Mouse (Mus musculus): ENCODE measurements around the gene Sox14. TPM values are rescaled to one million over a fixed set of nuclear protein-coding genes. Genes with fewer than 3 reads are reported as not detected.

Gene Sox14
- not detected in 3 replicates for total RNA-seq (2017)

DNA sequence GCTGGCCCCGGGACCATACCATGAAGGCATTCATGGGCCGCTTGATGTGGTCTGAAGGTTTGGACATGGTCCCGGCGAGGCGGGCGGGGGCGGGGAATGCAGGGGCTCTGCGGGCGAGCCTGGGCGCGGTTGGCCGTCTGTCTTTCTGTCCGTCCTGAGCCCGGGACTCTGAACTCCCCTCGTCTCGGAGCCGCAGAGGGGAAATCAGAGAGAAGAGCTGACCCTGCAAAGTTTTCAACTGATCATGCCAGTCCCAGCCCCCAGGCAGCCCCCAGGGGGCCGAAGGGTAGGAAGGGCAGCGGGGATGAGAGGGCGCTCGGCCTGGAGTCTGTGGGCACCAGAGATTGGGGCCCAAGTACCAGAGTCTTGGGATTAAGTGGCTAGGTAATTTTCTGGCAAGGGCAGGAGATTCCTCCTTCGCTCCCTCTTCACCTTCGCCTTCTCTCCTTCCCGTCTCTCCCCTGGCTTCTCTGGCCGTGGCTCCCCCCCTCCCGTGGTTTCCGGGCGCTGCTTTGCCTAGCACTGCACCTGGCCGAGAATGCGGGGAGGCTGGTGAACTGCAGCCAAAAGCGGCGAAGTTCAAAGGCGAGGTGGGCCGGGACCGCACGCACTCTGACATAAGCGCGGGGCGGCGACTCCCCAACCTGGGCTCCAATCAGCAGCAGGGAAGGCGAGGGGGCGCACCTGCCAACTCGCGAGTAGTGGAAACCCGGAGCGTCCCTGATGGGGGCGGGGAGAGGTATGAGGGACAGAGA, at the start of gene Sox14:
Gene Sox14 (minus strand): TSS at position 553 of the 755 bp plus-strand sequence.
- no peak for ATAC-seq (replicated peaks; ENCODE audit: insufficient number of reproducible peaks, low FRiP score, low TSS enrichment, poor library complexity, severe bottlenecking)

DNA sequence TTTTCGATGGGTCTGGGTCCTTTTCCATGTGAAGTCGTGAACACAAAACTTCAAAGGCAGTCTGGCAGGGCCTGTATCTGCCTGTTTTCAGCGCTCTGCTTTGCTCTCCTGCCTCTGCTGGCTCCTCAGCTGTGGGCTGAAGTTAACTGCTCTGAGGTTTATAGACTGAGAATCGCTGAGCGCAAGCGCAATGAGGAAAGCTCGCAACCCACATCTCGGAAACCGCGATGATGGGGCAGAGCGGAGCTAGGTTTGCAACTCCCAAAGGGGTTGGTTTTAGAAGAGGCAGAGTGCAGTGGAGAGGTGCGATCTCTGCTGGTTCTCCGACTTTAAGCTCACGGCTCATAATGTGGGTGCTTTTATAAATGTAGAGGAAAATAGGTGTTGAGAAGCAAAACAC, 3.3 kb upstream of the Sox14 start:
- no peak for ATAC-seq (replicated peaks; ENCODE audit: insufficient number of reproducible peaks, low FRiP score, low TSS enrichment, poor library complexity, severe bottlenecking)

DNA sequence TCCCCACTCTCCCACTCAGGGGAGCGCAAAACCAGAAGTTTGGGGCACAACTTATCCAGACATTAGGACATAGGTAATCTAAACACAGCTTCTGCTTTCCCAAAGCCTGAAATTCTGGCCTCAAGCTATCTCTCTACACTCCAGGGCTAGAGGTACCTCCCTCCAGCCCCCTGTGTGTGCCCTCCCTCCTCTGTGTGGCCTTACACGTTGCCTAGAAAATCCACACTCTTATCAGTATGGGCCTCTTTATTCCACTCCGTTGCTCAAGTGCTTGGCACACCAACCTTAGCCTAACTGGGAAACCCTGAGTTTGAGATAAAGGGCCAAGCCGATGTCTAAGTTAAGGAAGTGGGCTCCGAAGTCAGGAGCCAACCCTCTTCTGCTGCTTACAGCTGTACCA, 2.6 kb upstream of the Sox14 start:
- ATAC-seq (replicated peaks; ENCODE audit: insufficient number of reproducible peaks, low FRiP score, low TSS enrichment, poor library complexity, severe bottlenecking) = no peak

DNA sequence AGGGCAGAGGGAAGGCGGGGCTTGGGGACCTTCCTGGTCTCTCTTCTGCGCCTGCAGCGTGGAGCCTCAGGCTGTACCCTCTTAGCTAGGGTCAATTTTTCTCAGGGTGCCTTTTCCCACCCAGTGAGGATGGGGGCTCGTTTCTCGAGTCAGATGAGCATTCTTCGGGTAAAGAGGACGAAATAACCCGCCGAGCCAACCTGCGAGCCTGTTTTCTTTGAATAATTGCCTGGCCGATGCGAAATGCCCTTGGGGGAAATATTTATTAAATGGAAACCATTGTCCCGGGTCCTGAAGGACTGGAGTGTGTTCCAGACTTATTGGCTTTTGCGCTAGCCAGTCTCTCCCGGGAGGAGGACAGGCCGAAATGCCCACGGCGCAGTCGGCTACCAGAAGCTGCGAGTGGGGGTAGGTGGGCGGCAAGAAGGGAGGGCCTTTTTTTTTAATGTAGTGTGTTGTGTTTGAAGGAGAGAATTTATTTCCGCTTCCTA, 1.1 kb upstream of the Sox14 start:
- ATAC-seq (replicated peaks; ENCODE audit: insufficient number of reproducible peaks, low FRiP score, low TSS enrichment, poor library complexity, severe bottlenecking) = no peak

DNA sequence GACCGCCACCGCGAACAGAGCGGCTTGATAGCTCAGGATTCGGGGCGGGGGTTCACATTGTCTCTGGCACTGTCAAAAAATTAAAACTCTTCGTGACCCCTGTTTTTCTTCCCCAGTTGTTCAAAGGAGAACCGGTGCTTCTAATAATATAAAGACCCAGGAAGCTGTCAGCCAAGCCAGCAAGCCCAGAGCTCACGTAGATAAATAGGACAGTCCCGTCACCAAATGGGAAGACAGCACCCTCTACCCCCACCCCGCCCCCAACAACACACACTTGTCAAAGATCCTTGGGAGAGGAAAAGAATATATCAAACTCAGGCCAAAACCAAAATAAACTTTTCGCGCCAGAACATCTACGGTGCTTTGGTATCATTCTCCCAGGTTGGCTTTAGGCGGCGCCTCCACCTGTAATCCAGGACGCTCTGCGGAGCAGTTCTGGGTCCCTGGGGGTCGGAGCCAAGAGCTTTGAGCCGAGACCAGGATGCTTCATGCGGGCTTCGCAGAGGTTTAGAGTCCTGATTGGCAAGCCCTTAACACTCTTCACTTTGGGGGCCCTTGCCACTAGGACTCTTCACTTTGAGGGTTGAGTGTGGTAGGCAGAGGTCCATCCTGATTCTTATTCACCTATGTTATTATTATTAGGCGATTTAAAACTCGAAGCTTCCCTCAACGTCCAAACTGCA, 544 bp upstream of the Sox14 start:
- no peak for ATAC-seq (replicated peaks; ENCODE audit: insufficient number of reproducible peaks, low FRiP score, low TSS enrichment, poor library complexity, severe bottlenecking)

DNA sequence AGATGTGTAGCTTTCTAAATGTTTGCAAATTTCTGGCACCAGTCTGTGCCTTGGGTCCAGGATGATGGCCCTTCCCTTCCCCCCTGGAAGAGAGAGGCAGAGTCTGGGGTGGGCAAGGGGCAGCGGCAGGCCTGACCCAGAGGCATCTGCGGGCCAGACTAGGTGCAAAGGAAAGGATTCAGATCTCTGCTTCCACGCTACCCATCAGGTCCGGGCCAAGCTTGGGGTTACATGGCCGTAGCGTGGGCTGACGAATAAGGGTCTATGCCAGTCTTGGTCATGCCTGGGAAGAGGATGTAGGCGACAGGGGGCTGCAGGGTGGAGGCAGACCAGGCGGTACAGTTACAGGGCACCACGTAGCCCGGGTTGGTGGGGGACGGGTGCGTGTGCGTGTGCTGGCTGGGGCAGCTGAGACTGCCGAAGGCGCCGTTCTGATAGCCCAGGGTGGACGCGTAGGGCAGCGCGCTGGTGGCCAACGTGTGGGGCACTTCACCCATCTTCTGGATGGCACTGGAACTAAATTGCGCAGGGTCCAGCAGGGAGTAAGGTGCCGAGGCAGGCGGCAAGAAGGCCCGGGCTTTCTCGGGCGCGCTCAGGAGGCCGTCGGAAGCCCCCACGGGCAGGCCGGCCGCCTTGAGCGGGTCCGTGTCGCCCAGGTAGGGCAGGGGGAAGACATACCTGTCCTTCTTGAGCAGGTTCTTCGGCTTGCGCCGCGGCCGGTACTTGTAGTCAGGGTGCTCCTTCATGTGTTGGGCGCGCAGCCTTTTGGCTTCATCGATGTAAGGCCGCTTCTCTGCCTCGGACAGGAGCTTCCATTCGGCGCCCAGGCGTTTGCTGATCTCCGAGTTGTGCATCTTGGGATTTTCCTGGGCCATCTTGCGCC, 994 bp downstream of the Sox14 start:
- ATAC-seq (replicated peaks; ENCODE audit: insufficient number of reproducible peaks, low FRiP score, low TSS enrichment, poor library complexity, severe bottlenecking) = no peak

DNA sequence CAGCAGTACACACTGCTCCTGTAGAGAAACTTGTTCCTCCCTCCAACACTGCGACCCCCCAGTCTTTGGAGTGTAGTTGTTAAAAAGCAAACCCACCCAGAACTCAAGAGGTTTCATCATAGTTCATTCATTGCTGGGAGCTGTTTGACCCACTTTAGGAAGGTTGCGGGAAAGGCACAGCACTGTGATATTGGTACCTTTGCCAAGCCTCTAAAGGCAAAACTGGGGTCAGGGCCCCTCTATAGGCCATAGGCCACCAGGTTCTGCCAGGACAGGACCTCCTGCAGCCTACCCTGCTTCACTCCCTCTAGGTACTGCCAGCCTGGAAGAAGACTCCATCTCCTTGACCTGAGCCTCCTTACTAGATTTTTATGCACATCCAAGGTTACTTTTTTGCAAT, 2.2 kb downstream of the Sox14 start:
- no peak for ATAC-seq (replicated peaks; ENCODE audit: insufficient number of reproducible peaks, low FRiP score, low TSS enrichment, poor library complexity, severe bottlenecking)

DNA sequence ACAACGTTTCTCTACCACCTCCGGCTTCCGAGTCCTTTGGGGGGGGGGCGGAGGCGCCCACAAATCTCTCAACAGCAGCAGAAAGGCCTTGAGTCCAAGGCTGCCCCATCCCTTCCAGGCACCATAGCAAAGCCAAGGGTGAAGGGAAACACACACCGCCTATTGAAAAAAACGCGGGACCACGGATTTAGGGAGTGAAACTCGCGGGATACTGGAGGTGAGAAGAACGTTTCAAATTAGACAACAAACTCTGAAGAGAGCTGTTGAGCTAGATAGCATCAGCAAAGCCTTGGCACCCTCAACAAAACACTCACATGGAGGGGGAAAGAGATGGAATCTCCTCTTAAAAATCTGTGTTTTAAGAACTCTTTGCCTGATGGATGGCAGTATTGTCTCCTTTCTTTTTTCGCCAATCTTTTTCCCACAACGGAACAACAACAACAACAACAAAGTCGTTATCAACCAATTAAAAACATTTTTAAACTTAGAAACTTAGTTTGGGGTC, 2.8 kb downstream of the Sox14 start:
- ATAC-seq (replicated peaks; ENCODE audit: insufficient number of reproducible peaks, low FRiP score, low TSS enrichment, poor library complexity, severe bottlenecking) = no peak

DNA sequence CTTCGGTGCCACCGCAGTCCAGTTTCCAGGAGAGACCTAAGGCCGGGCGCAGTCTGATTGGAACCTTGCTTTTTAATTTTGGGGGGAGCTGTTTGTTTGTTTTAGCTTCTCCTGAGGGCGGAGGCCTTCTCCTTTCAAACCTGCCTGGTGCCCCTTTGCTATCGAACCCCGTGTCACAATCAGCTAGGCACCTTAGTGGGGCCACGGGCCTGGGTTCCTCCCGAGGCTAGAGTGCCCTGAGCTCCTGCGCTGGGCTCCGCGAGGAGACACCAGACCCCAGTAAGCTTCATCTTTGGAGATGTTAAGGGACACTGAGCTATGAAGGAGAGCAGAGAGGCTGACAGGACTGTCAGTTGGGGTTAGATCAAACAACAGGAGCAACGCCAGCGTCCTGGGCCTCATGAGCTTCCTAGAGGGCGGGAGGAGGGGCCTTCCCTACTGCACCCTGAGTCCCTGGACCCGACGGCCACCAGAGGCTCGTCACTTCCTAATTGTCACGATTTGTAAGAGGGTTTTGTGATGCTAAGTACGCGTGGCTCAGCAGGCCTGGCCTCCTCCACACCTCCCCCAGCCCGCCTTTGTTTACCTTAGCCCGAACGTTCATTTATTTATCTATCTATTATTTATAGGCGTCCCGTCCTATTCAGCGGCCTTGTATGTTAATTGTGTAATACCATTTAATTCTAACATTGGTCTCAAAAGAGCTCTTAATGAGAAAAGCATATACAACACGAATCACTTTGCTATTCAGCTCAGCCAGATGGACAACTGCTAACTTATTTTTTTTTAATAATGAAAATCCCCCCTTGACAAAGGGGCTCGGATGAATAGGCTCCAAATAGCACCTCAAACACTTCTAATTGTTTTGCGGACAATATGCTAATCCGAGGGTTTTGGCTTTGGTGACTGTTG, 3.5 kb downstream of the Sox14 start:
- no peak for ATAC-seq (replicated peaks; ENCODE audit: insufficient number of reproducible peaks, low FRiP score, low TSS enrichment, poor library complexity, severe bottlenecking)

DNA sequence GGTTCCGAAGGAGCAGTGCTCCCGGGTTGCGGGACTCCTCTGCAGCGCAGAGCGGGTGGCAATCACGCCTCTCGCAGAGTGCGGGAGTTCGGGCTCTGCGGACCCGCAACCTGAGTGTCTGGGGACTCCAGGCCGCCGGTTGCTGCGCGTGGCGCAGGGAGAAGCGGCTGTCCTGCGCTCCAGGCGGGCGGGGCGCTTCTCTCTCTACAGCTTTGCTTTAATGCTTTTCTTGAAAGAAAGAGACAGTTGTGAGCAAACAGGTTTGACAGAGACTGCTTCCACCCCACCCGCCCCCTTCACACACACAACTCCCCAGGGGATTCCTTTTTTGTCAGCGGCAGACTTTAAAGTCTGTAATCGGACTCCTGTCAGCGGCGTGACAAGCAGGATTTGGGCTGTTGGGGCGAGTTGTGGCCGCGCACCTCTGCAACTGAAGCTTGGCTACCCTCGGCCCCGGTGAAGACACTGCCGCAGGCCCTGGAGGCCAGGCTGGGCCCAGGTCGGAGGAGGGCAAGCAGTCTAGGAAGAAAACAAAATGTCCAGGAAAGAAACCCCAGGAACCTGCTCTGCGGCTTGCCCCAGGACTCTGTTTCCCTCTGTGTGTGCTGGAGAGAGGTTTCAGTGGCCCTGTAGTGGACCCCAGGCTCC, 4.3 kb downstream of the Sox14 start:
- ATAC-seq (replicated peaks; ENCODE audit: insufficient number of reproducible peaks, low FRiP score, low TSS enrichment, poor library complexity, severe bottlenecking) = no peak

DNA sequence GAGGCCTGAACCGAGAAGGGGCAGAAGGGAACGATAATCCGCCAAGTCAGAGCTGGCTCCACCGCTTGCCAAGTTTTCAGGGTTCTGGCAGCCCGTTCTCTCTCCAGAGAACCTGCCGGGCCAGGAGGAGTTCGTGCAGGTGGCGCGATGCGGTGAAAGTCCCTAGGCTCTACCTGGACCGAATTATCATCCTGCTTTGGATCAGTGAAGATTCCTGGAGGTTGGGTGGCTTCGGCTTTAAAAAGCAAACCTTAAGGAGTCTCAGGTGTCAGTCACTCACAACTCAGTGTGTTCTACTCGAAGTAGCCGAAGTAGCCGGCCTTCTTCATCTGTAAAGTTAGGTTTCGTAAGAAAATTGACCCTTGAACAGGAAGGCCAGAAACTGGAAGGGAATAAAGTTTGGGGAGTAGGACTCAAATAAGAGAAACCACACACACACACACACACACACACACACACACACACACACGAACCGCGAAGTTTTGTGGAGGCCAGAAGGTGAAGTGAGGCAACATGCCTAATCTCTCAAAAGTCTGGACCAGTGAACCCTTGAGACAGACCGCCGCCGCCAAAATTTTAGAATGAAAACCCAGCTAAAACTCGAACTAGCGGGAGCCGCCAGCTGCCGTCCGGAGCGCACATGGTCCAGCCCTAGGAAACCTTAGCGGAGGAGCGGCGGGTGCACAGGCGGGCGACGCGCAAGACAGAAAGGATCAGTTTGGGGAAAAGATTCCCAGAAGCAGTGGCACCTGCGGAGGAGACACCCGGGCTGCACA, 5.0 kb downstream of the Sox14 start:
- no peak for ATAC-seq (replicated peaks; ENCODE audit: insufficient number of reproducible peaks, low FRiP score, low TSS enrichment, poor library complexity, severe bottlenecking)

DNA sequence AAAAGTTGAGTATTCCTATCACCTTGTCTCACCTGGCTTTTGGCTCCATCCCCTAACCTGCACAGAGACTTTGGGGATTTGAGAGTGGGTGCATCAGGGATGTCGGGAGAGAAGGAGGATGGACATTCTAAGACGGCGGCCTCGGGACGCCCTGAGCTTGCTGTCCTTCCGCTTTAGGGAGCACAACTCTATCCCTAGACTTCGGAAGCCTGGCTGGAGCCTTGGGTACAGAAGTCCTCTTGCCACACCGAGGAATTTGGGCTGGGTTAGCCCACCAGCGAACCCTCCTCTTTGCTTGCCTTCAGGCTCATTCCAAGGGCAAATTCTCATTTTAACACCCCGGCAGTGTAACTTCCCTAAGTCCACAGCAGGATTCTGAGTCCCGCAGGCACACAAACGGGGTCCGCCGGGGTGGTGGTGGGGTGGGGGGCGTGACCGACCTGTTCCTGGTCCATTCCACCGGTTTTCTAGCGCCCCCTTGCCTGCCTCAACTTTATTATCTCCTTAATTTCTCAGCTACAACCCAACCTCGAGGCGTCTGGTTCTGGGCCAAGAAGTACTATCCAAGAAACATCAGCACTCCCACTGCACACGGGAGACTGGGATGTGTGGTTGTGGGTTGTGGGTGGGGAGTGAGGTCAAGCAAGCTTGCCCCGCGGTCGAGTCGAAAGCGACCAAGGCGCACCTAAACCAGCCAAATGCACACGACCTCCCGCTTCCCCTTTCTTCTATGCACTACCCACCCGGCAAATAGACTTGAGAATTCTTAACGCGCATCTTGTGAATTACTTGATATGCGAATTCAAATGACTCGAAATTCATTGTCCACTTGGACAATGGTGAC, 5.8 kb downstream of the Sox14 start:
- ATAC-seq (replicated peaks; ENCODE audit: insufficient number of reproducible peaks, low FRiP score, low TSS enrichment, poor library complexity, severe bottlenecking) = no peak

DNA sequence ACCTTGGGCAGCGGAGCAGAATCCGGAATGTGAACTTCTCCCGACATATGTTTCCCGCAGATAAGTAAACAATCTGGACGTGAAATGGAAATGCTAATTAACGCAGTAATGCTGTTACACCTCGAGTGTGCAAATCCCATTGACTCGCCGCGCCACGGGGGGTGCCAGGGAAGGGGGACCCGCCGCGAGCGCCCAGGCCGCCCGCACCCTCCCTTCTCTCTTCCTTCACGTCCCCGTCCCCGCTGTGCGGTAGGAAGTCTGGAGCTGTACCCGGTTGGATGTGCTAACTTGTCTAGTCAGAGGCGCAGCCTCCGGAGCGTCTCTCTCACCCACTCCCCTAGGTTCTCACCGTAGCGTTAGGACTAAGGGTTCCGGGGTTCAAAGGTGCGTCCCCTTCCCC, 6.7 kb downstream of the Sox14 start:
- ATAC-seq (replicated peaks; ENCODE audit: insufficient number of reproducible peaks, low FRiP score, low TSS enrichment, poor library complexity, severe bottlenecking) = no peak

DNA sequence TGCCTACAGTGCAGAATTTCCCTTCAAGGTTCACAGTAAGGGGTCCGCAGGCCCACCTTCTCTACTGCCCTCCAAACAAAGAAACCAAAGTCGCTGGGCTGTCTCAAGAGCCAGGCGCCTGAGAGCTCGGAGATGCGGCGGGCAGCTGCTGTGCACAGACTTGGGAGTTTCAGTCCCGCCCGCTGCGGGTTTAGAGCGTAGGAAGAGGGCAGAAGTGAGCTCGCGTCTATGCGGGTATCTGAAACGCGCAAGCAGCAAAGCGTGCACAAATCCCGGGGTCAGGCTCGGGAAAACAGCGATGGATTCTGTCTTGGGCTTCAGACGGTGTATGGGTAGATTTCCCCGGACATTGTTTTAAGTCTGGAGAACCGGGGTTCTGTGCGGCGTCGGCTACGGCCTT, 7.4 kb downstream of the Sox14 start:
- ATAC-seq (replicated peaks; ENCODE audit: insufficient number of reproducible peaks, low FRiP score, low TSS enrichment, poor library complexity, severe bottlenecking) = no peak

DNA sequence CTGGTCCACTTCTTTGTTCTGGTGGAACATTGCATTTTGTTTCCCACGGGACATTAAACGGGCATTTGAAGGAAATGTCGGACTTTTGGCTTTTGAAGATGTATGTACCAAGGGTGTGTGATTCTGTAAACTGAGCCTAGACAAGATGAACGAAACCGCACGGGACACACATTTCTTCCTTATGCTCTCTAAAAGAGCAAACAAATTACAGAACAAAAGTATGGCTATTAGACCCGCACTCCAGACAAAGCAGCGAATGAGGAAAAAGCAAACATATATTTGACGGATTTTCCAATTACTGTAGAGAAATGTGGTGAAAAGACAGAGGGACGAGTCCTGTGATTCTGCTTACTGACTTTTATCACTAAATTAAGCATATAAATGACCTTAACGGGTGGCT, 7.9 kb downstream of the Sox14 start:
- no peak for ATAC-seq (replicated peaks; ENCODE audit: insufficient number of reproducible peaks, low FRiP score, low TSS enrichment, poor library complexity, severe bottlenecking)

DNA sequence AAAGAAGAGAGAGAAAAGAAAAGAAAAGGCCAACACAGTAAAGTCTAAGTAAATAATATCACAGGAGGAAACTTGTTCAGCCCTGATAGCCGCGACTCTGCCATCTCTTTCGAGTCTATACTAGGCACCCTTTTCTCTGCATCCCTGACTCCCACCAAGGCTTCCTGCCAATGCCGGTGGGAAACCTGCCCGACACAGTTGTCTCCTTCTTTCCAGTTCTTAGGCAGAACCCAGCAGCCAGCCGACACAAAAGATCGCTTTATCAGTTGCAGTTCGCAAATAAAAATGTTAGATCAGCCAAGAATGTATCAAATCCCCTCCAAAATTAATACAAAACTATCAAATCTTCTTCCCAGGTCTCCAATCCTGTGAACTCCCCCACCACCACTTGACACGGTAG, 13.0 kb downstream of the Sox14 start:
- no peak for ATAC-seq (replicated peaks; ENCODE audit: insufficient number of reproducible peaks, low FRiP score, low TSS enrichment, poor library complexity, severe bottlenecking)
